Mouse (Mus musculus): ENCODE results near the gene Hist1h2ah. TPM values are rescaled to one million over a fixed set of nuclear protein-coding genes. Genes with fewer than 3 reads are reported as not detected.

Gene Hist1h2ah
- polyA plus RNA-seq, 1 experiment from 2014 or later = 3.0 TPM

DNA sequence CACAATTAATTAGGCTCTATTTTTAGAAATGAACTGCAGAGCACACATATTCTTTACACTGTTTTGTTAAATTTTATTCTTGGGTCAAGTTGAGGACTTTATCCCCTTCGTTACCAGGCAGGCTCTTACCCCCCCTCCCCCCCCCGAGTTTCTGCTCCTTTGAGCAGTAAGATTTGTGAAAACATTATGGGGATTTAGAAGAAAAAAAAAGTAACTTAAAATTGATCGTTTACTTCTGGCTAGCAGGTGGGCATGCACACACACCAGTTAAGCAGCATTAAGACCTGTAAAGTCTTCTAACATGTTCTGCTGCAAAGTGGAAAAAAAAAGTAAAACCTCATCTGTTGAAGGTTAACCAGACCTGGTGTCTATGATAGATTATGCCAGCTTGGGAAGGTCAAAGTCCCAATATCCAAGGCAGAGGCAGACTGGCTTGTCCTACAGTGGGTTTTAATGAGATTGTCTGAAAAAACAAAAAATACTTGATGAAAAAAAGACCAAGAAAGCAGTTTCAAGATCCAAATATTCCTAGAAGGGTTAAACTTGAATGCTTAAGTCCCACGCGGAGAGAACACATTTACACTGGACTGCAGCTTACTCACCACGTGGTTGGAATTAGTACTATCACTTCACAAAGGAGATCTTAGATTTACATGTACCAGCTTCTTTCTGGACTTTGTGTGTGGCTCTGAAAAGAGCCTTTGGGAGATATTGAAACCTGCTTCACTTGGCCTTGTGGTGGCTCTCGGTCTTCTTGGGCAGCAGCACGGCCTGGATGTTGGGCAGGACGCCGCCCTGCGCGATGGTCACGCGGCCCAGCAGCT is 713 bp downstream of the Hist1h2ah start:
- H3K4me3 ChIP-seq (replicated peaks) = peak overlapping the region; percentile 37
- WGBS = under 1% methylated on average over 14 of the region's 14 CpGs
- H3K36me3 ChIP-seq = no peaks in the 10 kb centered on the region
- no peaks in the 10 kb centered on the region for H3K27me3 ChIP-seq (replicated peaks)
- H3K4me2 ChIP-seq (replicated peaks) = peak overlapping the region; percentile 55
- ATAC-seq = peak; percentile 57
- 0 out of 2 replicates have a peak, but pooled peaks cover 3% of the 10 kb centered on the region for H3K4me1 ChIP-seq (replicated peaks)
- H3K27ac ChIP-seq = peak overlapping the region; percentile 81
- H3K9me3 ChIP-seq = no peaks in the 10 kb centered on the region
- H3K9ac ChIP-seq = peak overlapping the region; percentile 51

DNA sequence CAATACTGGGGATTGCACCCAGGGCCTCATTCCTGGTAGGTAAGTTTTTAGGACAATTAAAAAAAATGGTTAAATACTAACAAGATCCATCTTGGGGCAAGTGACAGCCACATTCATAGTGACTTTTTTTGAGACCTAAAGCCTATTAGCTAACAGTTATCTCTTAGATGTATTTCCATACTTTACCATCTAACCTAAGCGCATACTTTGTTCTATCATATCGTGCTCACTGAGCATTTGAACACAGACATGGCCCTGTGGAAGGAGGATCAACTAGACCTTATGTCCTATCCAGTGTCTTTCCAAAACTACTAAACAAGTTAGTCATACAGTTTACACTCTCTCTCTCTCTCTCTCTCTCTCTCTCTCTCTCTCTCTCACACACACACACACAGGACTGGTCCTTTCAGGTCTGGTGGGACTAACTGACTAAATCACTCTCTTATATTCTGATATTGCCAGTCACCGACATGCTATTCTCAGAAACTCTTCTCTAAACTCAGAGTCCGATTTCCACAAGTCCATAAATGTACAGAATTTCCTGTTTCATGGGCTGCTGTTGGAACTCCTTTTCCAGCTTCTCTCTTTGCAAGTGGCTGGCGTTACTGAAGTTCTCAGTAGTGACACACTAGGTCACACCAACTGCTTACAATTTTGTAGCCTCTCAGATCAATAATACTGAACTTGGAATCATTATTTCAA is 1.5 kb downstream of the Hist1h2ah start:
- no peaks in the 10 kb centered on the region for H3K36me3 ChIP-seq
- 29% methylated on average over 5 of the region's 5 CpGs for WGBS
- H3K27ac ChIP-seq = peak overlapping the region; percentile 81
- no peak for ATAC-seq
- peak overlapping the region; percentile 55 for H3K4me2 ChIP-seq (replicated peaks)
- H3K4me1 ChIP-seq (replicated peaks) = 0 out of 2 replicates have a peak, but pooled peaks cover 3% of the 10 kb centered on the region
- no peaks in the 10 kb centered on the region for H3K27me3 ChIP-seq (replicated peaks)
- H3K9me3 ChIP-seq = no peaks in the 10 kb centered on the region
- H3K4me3 ChIP-seq (replicated peaks) = peak overlapping the region; percentile 37; the same call in 1 of the 2 replicates
- peak overlapping the region; percentile 26; the same call in 1 of the 2 replicates for H3K9ac ChIP-seq

DNA sequence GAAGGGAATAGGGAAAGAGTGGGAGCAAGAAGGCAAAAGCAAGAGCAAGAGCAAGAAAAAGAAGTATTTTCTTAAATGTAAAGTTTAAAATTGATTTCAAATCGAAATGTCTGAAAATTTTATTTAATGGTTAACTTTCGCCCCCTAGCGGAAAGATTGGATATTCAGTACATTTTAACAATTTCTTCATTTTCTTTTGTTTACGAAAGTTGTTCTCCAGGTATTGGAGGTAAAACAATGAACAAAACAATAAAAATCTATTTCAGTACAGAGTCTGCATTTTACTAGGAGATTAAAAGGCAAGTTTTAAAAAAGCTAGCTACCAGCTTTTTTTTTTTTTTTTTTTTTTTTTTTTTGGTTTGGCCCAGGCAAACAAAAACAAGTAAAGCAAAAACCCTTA is 4.9 kb downstream of the Hist1h2ah start:
- no peak overlapping the region for H3K4me3 ChIP-seq (replicated peaks)
- no peaks in the 10 kb centered on the region for H3K27me3 ChIP-seq (replicated peaks)
- no peak for ATAC-seq
- WGBS = 10% methylated on average over 4 of the region's 4 CpGs
- H3K9ac ChIP-seq = no peak overlapping the region
- no peaks in the 10 kb centered on the region for H3K4me1 ChIP-seq (replicated peaks)
- H3K27ac ChIP-seq = no peak overlapping the region
- H3K36me3 ChIP-seq = no peaks in the 10 kb centered on the region
- H3K9me3 ChIP-seq = no peaks in the 10 kb centered on the region
- no peak overlapping the region for H3K4me2 ChIP-seq (replicated peaks)

DNA sequence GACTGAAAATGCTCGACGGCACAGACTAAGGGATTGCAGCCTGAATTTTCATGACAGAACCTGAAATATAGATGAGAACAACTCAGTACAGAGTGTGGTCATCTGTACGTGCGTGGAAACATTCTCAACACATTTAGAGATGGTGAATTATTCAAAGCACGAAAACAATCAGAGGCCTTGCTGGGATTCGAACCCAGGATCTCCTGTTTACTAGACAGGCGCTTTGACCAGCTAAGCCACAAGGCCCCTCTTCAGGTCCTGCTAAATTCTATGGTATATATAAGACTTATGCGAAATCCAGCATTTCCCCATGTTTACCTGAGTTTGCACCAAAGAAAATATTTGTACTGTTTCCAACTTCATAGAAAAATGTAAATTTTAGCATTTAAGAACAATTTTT is 5.4 kb downstream of the Hist1h2ah start:
- Histone ChIP-seq H3K4me3 (replicated peaks) (no peak overlapping the region), H3K9me3 (no peaks in the 10 kb centered on the region), H3K9ac (no peak overlapping the region), H3K27ac (no peak overlapping the region), H3K27me3 (replicated peaks) (no peaks in the 10 kb centered on the region), H3K4me1 (replicated peaks) (no peaks in the 10 kb centered on the region), H3K4me2 (replicated peaks) (no peak overlapping the region), H3K36me3 (no peaks in the 10 kb centered on the region)
- 44% methylated on average over 8 of the region's 8 CpGs for WGBS
- no peak for ATAC-seq

DNA sequence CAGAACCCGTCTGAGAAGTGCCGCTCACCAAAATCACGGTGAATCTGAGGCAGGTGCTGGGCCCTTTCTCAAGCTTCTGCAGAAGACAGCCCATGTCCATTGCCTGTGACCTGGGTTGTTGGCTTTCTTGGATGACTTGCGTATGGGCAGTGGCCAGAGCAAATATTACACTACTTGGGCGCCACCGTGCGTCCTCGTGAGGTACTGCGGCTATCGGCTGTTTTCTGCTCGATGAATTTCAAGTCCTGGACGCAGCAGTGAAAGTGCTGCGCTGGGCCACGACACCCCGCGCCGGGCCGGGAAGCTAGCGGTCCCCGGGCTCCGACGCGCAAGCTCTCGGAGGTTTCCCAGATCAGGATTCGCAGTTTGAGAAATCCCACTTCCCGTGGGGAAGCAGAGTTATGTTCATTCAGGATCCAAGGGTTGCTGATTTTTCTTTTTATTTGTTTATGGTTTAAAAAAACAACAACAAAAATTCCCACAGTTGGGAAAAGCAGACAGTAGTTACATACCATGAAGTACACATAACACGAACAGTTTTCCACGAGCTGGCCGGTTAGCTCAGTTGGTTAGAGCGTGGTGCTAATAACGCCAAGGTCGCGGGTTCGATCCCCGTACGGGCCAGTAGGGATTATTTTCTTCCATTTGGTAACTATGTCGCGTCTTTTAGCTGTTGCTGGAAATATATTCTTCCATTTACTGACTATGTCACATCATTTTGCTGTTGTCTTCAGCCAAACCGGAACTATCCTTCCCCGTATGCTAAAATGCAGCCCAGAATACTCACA is 6.5 kb downstream of the Hist1h2ah start:
- Histone ChIP-seq H3K4me1 (replicated peaks) (no peaks in the 10 kb centered on the region), H3K36me3 (no peaks in the 10 kb centered on the region), H3K27ac (peak overlapping the region; percentile 81), H3K4me2 (replicated peaks) (peak overlapping the region; percentile 63), H3K9ac (peak overlapping the region; percentile 61), H3K27me3 (replicated peaks) (no peaks in the 10 kb centered on the region), H3K4me3 (replicated peaks) (peak overlapping the region; percentile 55), H3K9me3 (no peaks in the 10 kb centered on the region)
- ATAC-seq = peak; percentile 80
- WGBS = 1% methylated on average over 40 of the region's 40 CpGs

DNA sequence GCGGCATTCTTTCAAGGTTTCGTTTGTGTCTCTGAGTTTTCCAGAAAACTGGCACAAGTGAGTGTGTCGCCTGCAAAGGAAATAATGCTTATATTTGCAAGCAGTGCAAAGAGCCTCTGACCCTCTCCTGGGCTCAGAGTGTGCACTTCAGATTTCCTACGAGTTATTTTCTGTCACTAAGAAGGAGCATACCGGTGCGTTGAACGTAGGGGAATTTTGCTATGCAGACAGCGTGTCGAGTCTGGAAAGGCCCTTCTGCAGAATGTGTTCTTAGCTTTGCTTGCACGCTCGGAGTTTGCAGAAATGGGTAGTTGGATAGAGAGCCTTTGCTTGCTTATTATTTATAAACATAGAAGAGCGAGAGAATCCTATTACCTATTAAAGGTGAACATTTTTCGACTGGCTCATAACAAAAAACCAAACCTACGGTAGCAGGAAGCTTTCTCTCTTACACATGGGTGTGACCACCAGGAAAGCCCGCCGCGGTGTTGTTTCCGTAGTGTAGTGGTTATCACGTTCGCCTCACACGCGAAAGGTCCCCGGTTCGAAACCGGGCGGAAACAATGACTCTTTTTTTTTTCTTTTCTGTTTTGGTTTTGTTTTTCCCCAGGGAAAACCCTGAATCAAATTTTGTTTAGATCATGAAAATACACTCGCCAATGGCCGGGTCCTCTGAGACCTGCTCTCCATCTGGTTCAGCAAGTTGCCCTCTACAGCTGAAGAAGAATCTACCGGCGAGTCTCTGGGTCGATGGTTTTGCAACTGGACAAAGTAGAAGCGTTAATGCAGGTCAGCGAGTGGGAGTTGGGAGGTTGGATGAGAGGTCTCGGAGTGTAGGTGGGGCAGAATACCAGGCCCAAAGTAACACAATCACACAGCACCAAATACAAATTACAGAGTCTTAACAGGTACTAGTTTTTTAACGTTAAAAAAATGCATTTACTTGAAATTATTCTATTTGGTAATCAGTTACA is 9.0 kb downstream of the Hist1h2ah start:
- H3K9me3 ChIP-seq = no peaks in the 10 kb centered on the region
- H3K4me3 ChIP-seq (replicated peaks) = peak overlapping the region; percentile 46
- H3K9ac ChIP-seq = peak overlapping the region; percentile 48
- peak overlapping the region; percentile 58 for H3K4me2 ChIP-seq (replicated peaks)
- peak overlapping the region; percentile 3; the same call in 1 of the 2 replicates for H3K27ac ChIP-seq
- H3K27me3 ChIP-seq (replicated peaks) = no peaks in the 10 kb centered on the region
- under 1% methylated on average over 35 of the region's 35 CpGs for WGBS
- no peaks in the 10 kb centered on the region for H3K36me3 ChIP-seq
- ATAC-seq = peak; percentile 60
- H3K4me1 ChIP-seq (replicated peaks) = no peaks in the 10 kb centered on the region

DNA sequence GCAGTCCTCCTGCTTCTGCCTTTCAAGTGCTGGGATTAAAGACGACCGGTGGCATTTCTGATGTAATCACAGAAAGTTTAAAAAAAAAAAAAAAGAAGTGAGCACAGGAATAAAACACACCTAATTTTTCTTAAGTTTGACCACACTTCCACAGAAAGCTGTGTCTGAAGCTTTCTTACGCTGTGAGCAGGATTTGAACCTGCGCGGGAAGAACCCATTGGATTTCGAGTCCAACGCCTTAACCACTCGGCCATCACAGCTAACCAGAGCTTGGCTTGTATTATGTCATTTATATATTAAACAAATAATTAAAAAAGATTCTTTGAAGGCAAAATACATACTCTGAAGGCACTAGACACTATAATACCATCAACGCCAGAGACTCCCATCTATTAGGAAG is 13.1 kb downstream of the Hist1h2ah start:
- no peaks in the 10 kb centered on the region for H3K4me1 ChIP-seq (replicated peaks)
- peak; percentile 73 for ATAC-seq
- H3K27ac ChIP-seq = no peak overlapping the region
- peak overlapping the region; percentile 37 for H3K4me3 ChIP-seq (replicated peaks)
- no peaks in the 10 kb centered on the region for H3K9me3 ChIP-seq
- H3K4me2 ChIP-seq (replicated peaks) = peak overlapping the region; percentile 72
- no peaks in the 10 kb centered on the region for H3K36me3 ChIP-seq
- H3K27me3 ChIP-seq (replicated peaks) = no peaks in the 10 kb centered on the region
- WGBS = 2% methylated on average over 9 of the region's 9 CpGs
- peak overlapping the region; percentile 34 for H3K9ac ChIP-seq

DNA sequence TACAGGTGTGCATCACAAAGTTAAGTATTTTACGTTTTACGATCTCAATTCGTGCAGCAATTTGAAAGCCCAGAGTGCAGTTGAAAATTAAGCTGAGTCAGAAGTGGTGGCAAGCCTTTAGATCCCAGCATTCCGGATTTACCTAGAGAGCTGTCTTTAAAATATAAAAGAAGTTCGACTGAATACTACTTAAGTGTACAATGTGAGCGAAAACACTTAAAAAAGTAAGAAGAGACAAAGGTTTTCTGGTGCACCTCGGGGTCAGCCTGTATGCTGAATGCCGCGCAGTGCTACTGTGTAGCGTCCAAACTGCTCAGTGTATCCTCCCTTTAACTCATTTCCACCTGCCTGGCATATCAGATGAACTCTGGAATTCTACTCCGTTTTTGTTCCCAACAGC is 13.8 kb downstream of the Hist1h2ah start:
- no peaks in the 10 kb centered on the region for H3K27me3 ChIP-seq (replicated peaks)
- WGBS = under 1% methylated on average over 11 of the region's 11 CpGs
- peak; percentile 37; the same call in 1 of the 2 replicates for ATAC-seq
- no peaks in the 10 kb centered on the region for H3K9me3 ChIP-seq
- H3K27ac ChIP-seq = peak overlapping the region; percentile 40; the same call in 1 of the 2 replicates
- no peaks in the 10 kb centered on the region for H3K36me3 ChIP-seq
- peak overlapping the region; percentile 34 for H3K9ac ChIP-seq
- H3K4me1 ChIP-seq (replicated peaks) = no peaks in the 10 kb centered on the region
- H3K4me2 ChIP-seq (replicated peaks) = peak overlapping the region; percentile 72
- H3K4me3 ChIP-seq (replicated peaks) = peak overlapping the region; percentile 37

DNA sequence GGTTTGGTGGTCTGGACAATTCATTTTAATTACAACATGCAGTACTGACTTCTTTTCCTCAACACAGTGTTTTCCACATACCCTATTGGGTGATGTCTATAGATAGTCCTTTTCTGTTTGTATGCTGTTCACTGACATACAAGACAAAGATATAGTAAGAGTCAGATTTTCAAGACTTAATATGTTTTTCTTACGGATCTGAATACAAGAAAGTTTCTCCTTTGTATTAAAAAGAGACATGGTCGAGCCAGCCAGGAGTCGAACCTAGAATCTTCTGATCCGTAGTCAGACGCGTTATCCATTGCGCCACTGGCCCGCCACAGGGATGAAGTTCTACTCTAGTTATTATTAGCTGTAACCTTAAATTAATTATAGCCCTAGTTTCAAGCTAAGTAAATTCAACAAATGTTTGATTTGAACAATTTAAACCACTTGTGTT is 14.4 kb downstream of the Hist1h2ah start:
- Histone ChIP-seq H3K4me2 (replicated peaks) (peak overlapping the region; percentile 72), H3K27me3 (replicated peaks) (no peaks in the 10 kb centered on the region), H3K9me3 (no peaks in the 10 kb centered on the region), H3K9ac (no peak overlapping the region), H3K4me3 (replicated peaks) (peak overlapping the region; percentile 45), H3K36me3 (no peaks in the 10 kb centered on the region), H3K27ac (no peak overlapping the region), H3K4me1 (replicated peaks) (no peaks in the 10 kb centered on the region)
- 2% methylated on average over 8 of the region's 8 CpGs for WGBS
- ATAC-seq = peak; percentile 82

DNA sequence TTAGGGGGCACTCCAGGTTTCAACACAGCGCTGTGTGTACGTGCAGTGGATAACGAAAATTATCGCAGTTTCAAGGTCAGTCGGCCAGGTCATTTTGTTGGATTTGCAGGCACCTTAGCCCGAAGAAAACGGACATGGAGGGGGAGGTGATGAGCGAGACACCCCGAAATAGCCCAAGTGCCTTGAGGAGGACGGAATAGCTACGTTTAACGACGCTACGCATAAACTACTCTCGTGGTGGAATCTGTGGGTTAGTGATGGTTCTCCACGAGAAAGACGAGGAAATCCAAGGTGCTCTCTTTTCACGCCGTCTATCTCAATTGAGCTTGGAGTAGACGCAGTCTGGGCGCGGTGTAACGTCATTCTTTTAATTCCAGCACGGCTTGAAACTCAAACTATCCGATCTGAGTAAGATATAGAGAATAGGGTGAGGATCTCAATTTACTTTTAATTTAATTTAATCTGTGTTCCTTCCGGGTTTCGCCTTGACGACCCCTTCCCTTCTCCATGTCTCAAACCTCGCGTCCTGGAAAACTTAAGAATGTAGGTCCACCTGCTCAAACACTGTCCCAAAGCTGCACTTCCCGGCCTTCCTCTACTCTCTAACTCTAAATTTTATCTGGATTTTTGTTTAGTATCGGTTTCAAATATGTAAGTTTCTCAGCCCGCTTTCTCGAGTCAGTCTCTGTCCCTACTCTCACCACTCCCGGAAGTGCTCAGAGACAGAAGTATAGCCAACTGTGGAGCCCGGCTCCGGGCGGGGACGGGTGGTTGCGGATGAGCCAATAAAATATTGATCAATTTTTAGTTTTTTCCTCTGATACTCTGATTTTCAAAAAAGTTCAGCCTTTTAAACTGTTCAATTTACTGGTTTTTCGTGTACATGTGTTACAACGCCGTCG is 15.2 kb downstream of the Hist1h2ah start:
- peak overlapping the region; percentile 45 for H3K4me3 ChIP-seq (replicated peaks)
- H3K9ac ChIP-seq = peak overlapping the region; percentile 29
- ATAC-seq = peak; percentile 78
- no peaks in the 10 kb centered on the region for H3K9me3 ChIP-seq
- WGBS = 1% methylated on average over 44 of the region's 44 CpGs
- H3K4me2 ChIP-seq (replicated peaks) = peak overlapping the region; percentile 72
- H3K27me3 ChIP-seq (replicated peaks) = peaks cover 2% of the 10 kb centered on the region; the same call in 1 of the 2 replicates
- H3K27ac ChIP-seq = no peak overlapping the region
- H3K36me3 ChIP-seq = no peaks in the 10 kb centered on the region
- H3K4me1 ChIP-seq (replicated peaks) = no peaks in the 10 kb centered on the region
